Mouse (Mus musculus): ENCODE results near the gene Zfp518a. TPM values are rescaled to one million over a fixed set of nuclear protein-coding genes. Genes with fewer than 3 reads are reported as not detected.
A peak's percentile ranks its signal among the peaks of the same experiment; 100 is the strongest.

The Zfp518a gene
- polyA plus RNA-seq, 1 experiment from 2014 or later: 12.2 TPM

GRCm38 (mm10) chr19:40888887-40889286 lies 5.6 kb upstream of the Zfp518a start:
- no peak for DNase-seq
- Histone ChIP-seq H3K9me3 (ENCODE audit: control insufficient read depth, low read length) (0 out of 2 replicates have a peak, but pooled peaks cover 2% of the 10 kb centered on the region), H3K4me1 (ENCODE audit: control insufficient read depth, insufficient read depth, low read length) (no peaks in the 10 kb centered on the region), H3K27ac (replicated peaks; ENCODE audit: low read depth, low read length) (no peak overlapping the region), H3K9ac (replicated peaks; ENCODE audit: low read length) (no peak overlapping the region), H3K4me2 (ENCODE audit: low read length) (no peak overlapping the region), H3K36me3 (ENCODE audit: control insufficient read depth, insufficient read depth, low read length) (no peaks in the 10 kb centered on the region), H3K27me3 (ENCODE audit: control insufficient read depth, insufficient read depth, low read length) (peaks cover 62% of the 10 kb centered on the region), H3K4me3 (replicated peaks; ENCODE audit: low read depth, low read length) (no peak overlapping the region)
- 88% methylated on average over 1 of the region's 1 CpGs for WGBS
- ATAC-seq (ENCODE audit: low FRiP score, low TSS enrichment): no peak

DNA sequence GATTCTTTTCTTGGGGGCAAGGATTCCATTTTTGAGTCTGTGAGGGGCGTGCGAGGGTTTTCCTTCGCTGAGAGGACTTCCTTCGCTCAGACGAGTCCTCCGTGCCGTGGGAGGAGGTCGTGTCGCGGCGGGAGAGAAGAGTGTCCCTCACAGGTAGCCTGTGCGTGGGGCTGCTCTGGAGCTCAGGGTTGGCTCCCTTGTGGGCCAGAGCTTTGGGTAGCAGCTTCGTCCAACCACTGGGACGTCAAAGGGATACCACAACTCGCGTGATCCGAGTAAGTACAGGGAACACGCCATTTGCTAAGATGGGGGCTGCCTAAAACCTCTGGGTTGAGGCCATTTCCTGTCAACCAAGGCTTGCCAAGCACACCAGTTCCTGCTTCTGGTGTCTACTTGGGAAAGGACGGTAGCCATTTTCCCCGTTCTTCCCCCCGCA lies 416 bp upstream of the Zfp518a start:
- WGBS: 44% methylated on average over 21 of the region's 21 CpGs
- H3K27me3 ChIP-seq (ENCODE audit: control insufficient read depth, insufficient read depth, low read length): peaks cover 32% of the 10 kb centered on the region
- peak; percentile 41; the same call in 1 of the 2 replicates for ATAC-seq (ENCODE audit: low FRiP score, low TSS enrichment)

GRCm38 (mm10) chr19:40895393-40895703 lies 843 bp downstream of the Zfp518a start:
- Histone ChIP-seq H3K27me3 (ENCODE audit: control insufficient read depth, insufficient read depth, low read length) (peaks cover 23% of the 10 kb centered on the region), H3K4me2 (ENCODE audit: low read length) (peak overlapping the region; percentile 67), H3K36me3 (ENCODE audit: control insufficient read depth, insufficient read depth, low read length) (0 out of 2 replicates have a peak, but pooled peaks cover 7% of the 10 kb centered on the region), H3K4me1 (ENCODE audit: control insufficient read depth, insufficient read depth, low read length) (peaks cover 11% of the 10 kb centered on the region), H3K9me3 (ENCODE audit: control insufficient read depth, low read length) (0 out of 2 replicates have a peak, but pooled peaks cover 4% of the 10 kb centered on the region), H3K4me3 (replicated peaks; ENCODE audit: low read depth, low read length) (peak overlapping the region; percentile 61), H3K27ac (replicated peaks; ENCODE audit: low read depth, low read length) (peak overlapping the region; percentile 95), H3K9ac (replicated peaks; ENCODE audit: low read length) (peak overlapping the region; percentile 68)
- 3% methylated on average over 6 of the region's 6 CpGs for WGBS
- ATAC-seq (ENCODE audit: low FRiP score, low TSS enrichment) (no peak), DNase-seq (no peak)

More for the DNA sequence above, 416 bp upstream of the Zfp518a start:
- H3K9ac ChIP-seq (replicated peaks; ENCODE audit: low read length): peak overlapping the region; percentile 68
- DNase-seq: no peak
- H3K9me3 ChIP-seq (ENCODE audit: control insufficient read depth, low read length): 0 out of 2 replicates have a peak, but pooled peaks cover 4% of the 10 kb centered on the region
- peak overlapping the region; percentile 95 for H3K27ac ChIP-seq (replicated peaks; ENCODE audit: low read depth, low read length)
- peaks cover 11% of the 10 kb centered on the region for H3K4me1 ChIP-seq (ENCODE audit: control insufficient read depth, insufficient read depth, low read length)
- H3K4me2 ChIP-seq (ENCODE audit: low read length): peak overlapping the region; percentile 67
- H3K4me3 ChIP-seq (replicated peaks; ENCODE audit: low read depth, low read length): peak overlapping the region; percentile 61
- H3K36me3 ChIP-seq (ENCODE audit: control insufficient read depth, insufficient read depth, low read length): 0 out of 2 replicates have a peak, but pooled peaks cover 5% of the 10 kb centered on the region

DNA sequence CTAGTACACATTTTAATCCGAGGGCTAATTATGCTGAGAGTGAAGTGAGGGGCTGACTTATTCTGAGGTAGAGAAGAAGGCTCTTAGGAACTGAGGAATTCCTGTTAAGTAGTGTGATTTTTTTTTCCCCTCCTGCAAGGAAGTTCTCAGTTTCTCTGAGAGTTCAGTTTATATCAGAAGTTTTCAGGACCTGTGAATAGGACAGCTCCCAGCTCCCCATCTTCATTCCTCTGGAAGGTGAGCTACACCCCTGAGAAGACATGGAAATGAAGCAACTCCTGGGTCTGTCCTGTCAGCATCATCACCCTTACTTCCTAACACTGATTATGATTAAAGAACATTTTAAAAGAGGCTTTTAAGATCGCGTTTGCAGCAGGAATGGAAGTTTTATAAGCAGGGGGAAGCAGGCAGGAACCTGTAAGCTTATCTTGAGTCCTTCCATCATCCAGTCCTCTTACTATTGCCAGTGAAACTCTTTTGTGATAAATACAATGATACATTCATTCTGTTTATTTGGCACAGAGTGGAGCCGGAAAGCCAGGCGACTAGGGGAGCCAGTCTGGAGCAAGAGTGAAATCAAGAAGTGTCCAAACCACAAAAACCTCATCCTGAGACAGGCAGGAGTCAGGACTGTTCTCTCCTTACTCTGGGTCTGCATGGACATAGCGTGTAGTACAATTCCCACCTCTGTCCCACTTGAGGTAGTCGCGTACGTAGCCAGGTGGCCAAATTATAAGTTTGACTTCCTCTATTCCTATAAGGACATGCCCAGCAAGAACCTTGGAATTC lies 37.3 kb downstream of the Zfp518a start:
- H3K4me2 ChIP-seq (ENCODE audit: low read length): no peak overlapping the region
- DNase-seq (no peak), ATAC-seq (ENCODE audit: low FRiP score, low TSS enrichment) (no peak)
- H3K36me3 ChIP-seq (ENCODE audit: control insufficient read depth, insufficient read depth, low read length): no peaks in the 10 kb centered on the region
- 70% methylated on average over 9 of the region's 9 CpGs for WGBS
- no peak overlapping the region for H3K4me3 ChIP-seq (replicated peaks; ENCODE audit: low read depth, low read length)
- no peak overlapping the region for H3K9ac ChIP-seq (replicated peaks; ENCODE audit: low read length)
- H3K27ac ChIP-seq (replicated peaks; ENCODE audit: low read depth, low read length): no peak overlapping the region
- H3K27me3 ChIP-seq (ENCODE audit: control insufficient read depth, insufficient read depth, low read length): no peaks in the 10 kb centered on the region
- no peaks in the 10 kb centered on the region for H3K4me1 ChIP-seq (ENCODE audit: control insufficient read depth, insufficient read depth, low read length)
- H3K9me3 ChIP-seq (ENCODE audit: control insufficient read depth, low read length): no peaks in the 10 kb centered on the region

GRCm38 (mm10) chr19:40935376-40935775 lies 40.9 kb downstream of the Zfp518a start:
- H3K4me1 ChIP-seq (ENCODE audit: control insufficient read depth, insufficient read depth, low read length): no peaks in the 10 kb centered on the region
- WGBS: 43% methylated on average over 8 of the region's 8 CpGs
- H3K9ac ChIP-seq (replicated peaks; ENCODE audit: low read length): no peak overlapping the region
- H3K4me2 ChIP-seq (ENCODE audit: low read length): no peak overlapping the region
- H3K4me3 ChIP-seq (replicated peaks; ENCODE audit: low read depth, low read length): no peak overlapping the region
- H3K27me3 ChIP-seq (ENCODE audit: control insufficient read depth, insufficient read depth, low read length): no peaks in the 10 kb centered on the region
- H3K9me3 ChIP-seq (ENCODE audit: control insufficient read depth, low read length): no peaks in the 10 kb centered on the region
- H3K27ac ChIP-seq (replicated peaks; ENCODE audit: low read depth, low read length): no peak overlapping the region
- H3K36me3 ChIP-seq (ENCODE audit: control insufficient read depth, insufficient read depth, low read length): no peaks in the 10 kb centered on the region
- DNase-seq (no peak), ATAC-seq (ENCODE audit: low FRiP score, low TSS enrichment) (no peak)

GRCm38 (mm10) chr19:40936038-40936437 lies 41.5 kb downstream of the Zfp518a start:
- no peaks in the 10 kb centered on the region for H3K27me3 ChIP-seq (ENCODE audit: control insufficient read depth, insufficient read depth, low read length)
- no peak overlapping the region for H3K27ac ChIP-seq (replicated peaks; ENCODE audit: low read depth, low read length)
- no peak for DNase-seq
- no peak overlapping the region for H3K9ac ChIP-seq (replicated peaks; ENCODE audit: low read length)
- no peaks in the 10 kb centered on the region for H3K4me1 ChIP-seq (ENCODE audit: control insufficient read depth, insufficient read depth, low read length)
- H3K9me3 ChIP-seq (ENCODE audit: control insufficient read depth, low read length): no peaks in the 10 kb centered on the region
- H3K36me3 ChIP-seq (ENCODE audit: control insufficient read depth, insufficient read depth, low read length): no peaks in the 10 kb centered on the region
- WGBS: 32% methylated on average over 5 of the region's 5 CpGs
- no peak overlapping the region for H3K4me2 ChIP-seq (ENCODE audit: low read length)
- no peak for ATAC-seq (ENCODE audit: low FRiP score, low TSS enrichment)
- no peak overlapping the region for H3K4me3 ChIP-seq (replicated peaks; ENCODE audit: low read depth, low read length)

DNA sequence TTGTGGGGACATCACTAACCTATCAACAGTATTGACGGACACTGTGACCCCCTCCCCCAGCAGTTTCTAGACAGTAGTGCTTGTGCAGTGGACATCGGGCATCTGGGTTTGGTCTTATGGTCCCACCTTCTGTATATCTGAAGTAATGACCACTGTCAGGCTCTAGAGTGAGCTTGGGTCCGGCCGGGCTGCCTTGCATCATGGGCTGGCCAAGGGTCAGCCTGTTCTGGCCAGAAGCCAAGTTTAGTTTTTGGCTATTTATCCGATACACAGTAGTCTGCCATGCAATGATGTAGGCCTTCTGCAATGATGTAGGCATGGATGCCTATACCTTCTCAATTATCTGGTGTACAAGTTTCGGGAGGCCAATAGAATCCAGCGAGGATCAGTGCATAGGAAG lies 49.0 kb downstream of the Zfp518a start:
- ATAC-seq (ENCODE audit: low FRiP score, low TSS enrichment) (no peak), DNase-seq (no peak)
- no peaks in the 10 kb centered on the region for H3K36me3 ChIP-seq (ENCODE audit: control insufficient read depth, insufficient read depth, low read length)
- H3K4me3 ChIP-seq (replicated peaks; ENCODE audit: low read depth, low read length): no peak overlapping the region
- H3K4me2 ChIP-seq (ENCODE audit: low read length): no peak overlapping the region
- H3K9me3 ChIP-seq (ENCODE audit: control insufficient read depth, low read length): no peaks in the 10 kb centered on the region
- H3K9ac ChIP-seq (replicated peaks; ENCODE audit: low read length): no peak overlapping the region
- WGBS: 89% methylated on average over 7 of the region's 7 CpGs
- H3K27ac ChIP-seq (replicated peaks; ENCODE audit: low read depth, low read length): no peak overlapping the region
- H3K4me1 ChIP-seq (ENCODE audit: control insufficient read depth, insufficient read depth, low read length): no peaks in the 10 kb centered on the region
- no peaks in the 10 kb centered on the region for H3K27me3 ChIP-seq (ENCODE audit: control insufficient read depth, insufficient read depth, low read length)

- Histone ChIP-seq H3K4me3 (replicated peaks; ENCODE audit: low read depth, low read length) (no peak overlapping the region), H3K36me3 (ENCODE audit: control insufficient read depth, insufficient read depth, low read length) (no peaks in the 10 kb centered on the region), H3K27ac (replicated peaks; ENCODE audit: low read depth, low read length) (no peak overlapping the region), H3K27me3 (ENCODE audit: control insufficient read depth, insufficient read depth, low read length) (no peaks in the 10 kb centered on the region), H3K9me3 (ENCODE audit: control insufficient read depth, low read length) (no peaks in the 10 kb centered on the region), H3K4me1 (ENCODE audit: control insufficient read depth, insufficient read depth, low read length) (no peaks in the 10 kb centered on the region), H3K4me2 (ENCODE audit: low read length) (no peak overlapping the region), H3K9ac (replicated peaks; ENCODE audit: low read length) (no peak overlapping the region)
- DNase-seq: no peak
- ATAC-seq (ENCODE audit: low FRiP score, low TSS enrichment): no peak
- WGBS: 89% methylated on average over 4 of the region's 4 CpGs
Measured at GRCm38 (mm10) chr19:40946937-40947577, 52.6 kb downstream of the Zfp518a start.

DNA sequence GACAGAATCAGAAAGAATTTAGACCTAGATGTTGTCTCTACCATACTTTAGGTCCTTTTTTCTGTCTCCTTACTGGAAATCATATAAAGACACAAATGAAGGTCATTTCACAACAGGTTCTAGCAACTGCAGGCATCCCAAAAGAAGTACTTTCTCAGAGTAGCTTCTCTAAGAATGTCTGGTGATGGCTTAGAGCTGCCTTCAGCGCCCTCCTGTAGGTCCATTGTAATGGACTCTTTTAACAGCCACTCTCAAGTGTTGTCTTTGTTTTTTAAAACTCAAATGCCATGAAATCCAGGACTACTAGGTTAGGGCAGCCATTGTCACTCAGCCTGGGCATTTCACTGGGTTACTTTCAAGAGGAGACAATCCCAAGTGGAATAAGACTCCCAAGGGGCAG lies 64.5 kb downstream of the Zfp518a start:
- no peak overlapping the region for H3K27ac ChIP-seq (replicated peaks; ENCODE audit: low read depth, low read length)
- H3K27me3 ChIP-seq (ENCODE audit: control insufficient read depth, insufficient read depth, low read length): no peaks in the 10 kb centered on the region
- no peaks in the 10 kb centered on the region for H3K9me3 ChIP-seq (ENCODE audit: control insufficient read depth, low read length)
- no peaks in the 10 kb centered on the region for H3K4me1 ChIP-seq (ENCODE audit: control insufficient read depth, insufficient read depth, low read length)
- H3K9ac ChIP-seq (replicated peaks; ENCODE audit: low read length): no peak overlapping the region
- H3K4me2 ChIP-seq (ENCODE audit: low read length): no peak overlapping the region
- DNase-seq (no peak), ATAC-seq (ENCODE audit: low FRiP score, low TSS enrichment) (no peak)
- no peaks in the 10 kb centered on the region for H3K36me3 ChIP-seq (ENCODE audit: control insufficient read depth, insufficient read depth, low read length)
- H3K4me3 ChIP-seq (replicated peaks; ENCODE audit: low read depth, low read length): no peak overlapping the region
- 18% methylated on average over 1 of the region's 1 CpGs for WGBS

Measured in midbrain, embryonic 14.5 days (tissue).